Mouse (Mus musculus) lung, postnatal 10 days (tissue): ENCODE measurements around the gene Dcst1.
A peak's percentile ranks its signal among the peaks of the same experiment; 100 is the strongest.

Experiments used
- DNase-seq: peaks from one replicate; pipeline ENCODE4 v3.0.0; 2021

Dcst1 gene

GRCm38 (mm10) chr3:89330948-89331347 is 34.1 kb downstream of the Dcst1 start:
- no peak for DNase-seq

GRCm38 (mm10) chr3:89330346-89330745 is 34.7 kb downstream of the Dcst1 start:
- no peak for DNase-seq

- no peak for DNase-seq
Measured at GRCm38 (mm10) chr3:89328623-89329022, 36.4 kb downstream of the Dcst1 start.

GRCm38 (mm10) chr3:89327371-89327870 is 37.6 kb downstream of the Dcst1 start:
- no peak for DNase-seq

DNA sequence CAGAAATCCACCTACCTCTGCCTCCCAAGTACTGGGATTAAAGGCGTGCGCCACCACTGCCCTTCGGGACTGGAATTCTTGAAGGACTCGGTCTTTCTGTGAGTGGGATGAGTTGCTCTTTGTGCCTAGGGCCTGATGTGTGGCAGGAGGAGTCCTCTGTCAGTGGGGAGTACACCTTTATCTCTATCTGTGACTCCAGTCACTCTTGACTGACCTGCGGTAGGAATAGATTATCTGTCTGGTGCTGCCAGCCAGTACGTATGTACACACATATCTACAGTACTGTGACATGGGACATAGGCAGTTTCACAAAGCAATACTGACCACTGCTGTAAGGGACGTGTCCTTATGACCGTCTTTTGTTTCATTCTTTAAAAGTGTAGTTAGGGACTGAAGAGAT is 39.2 kb downstream of the Dcst1 start:
- DNase-seq = no peak

DNA sequence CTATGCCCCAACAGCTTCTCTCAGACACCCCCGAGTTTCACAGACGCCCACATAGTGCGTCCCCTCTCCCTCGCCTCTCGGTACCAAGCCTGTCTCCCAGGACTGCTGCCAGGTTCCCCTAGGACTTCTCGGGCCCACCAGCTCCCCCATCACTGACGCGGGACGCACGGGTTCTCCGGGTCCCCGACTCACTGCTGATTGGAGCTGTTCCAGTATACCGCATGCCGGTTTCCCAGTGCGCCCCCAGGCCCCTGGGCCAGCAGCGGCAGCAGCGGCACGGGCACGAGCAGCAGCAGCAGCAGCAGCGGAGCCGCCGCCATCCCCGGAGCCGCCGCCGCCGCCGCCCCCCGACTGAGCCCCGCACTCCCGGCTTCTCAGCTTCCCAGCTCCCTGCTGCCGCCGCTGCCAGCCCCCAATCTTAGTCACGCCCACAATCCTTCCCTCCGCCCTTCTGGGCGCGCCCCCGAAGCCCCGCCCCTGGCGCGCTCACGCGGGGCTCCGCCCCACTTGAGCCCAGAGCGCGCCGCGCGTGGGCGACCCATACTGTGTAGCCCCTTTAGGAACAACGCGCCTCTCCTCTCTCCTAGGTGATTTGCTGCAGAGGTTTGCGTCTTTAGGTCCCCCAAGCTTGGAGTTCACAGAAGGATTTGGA is 42.4 kb downstream of the Dcst1 start, which contains the start of gene Efna3:
Gene Efna3, minus strand, starts transcription at position 452 of the 652 bp plus-strand sequence.
- DNase-seq = peak; percentile 71

DNA sequence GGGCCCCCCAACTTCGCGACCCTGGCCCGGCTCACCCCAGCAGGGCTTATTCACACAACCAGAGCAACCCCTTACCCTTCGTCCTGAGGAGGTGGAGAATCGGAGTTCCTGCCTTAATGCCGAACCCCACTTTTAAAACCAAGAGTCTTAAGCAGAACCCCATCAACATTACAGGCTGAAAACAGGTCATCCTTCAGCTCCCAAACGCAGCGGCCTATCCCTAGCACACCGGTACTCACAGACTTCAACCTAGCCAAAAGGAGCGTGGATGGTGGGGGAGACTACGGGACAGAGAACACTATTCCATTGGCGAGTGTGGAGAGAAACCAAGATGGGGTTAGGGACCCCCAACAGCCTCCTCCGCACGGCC is 42.9 kb downstream of the Dcst1 start:
- no peak for DNase-seq

- DNase-seq = no peak
Measured at GRCm38 (mm10) chr3:89321183-89322130, 43.6 kb downstream of the Dcst1 start.

DNA sequence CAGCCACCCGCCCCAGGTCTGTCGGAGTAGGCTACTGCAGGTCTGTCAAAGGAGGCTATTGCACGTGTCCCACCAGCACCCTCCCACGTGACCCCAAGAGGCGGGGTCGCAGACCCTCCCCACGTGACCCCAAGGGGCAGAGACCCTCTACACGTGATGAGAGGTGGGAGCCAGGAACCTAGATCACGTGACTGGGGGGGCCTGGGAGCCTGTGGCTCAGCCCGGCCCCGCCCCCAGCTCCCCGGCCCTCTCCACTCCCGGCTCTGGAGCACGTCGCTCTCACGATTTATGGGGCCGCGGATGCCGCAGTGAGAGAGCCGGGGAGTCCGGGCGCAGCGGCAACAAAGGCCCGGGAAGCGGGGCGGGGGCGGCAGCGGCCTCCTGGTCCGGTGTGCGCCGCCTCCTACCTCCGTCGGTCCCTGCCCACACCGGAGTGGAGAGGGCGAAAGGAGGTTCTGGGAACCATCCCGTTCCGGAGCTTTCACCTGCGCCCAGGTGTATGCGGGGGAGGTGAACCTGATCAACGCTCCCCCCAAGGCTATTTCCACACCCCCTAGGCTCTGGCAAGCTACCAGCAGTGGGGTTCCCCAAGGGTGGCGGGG is 44.4 kb downstream of the Dcst1 start:
- no peak for DNase-seq

DNA sequence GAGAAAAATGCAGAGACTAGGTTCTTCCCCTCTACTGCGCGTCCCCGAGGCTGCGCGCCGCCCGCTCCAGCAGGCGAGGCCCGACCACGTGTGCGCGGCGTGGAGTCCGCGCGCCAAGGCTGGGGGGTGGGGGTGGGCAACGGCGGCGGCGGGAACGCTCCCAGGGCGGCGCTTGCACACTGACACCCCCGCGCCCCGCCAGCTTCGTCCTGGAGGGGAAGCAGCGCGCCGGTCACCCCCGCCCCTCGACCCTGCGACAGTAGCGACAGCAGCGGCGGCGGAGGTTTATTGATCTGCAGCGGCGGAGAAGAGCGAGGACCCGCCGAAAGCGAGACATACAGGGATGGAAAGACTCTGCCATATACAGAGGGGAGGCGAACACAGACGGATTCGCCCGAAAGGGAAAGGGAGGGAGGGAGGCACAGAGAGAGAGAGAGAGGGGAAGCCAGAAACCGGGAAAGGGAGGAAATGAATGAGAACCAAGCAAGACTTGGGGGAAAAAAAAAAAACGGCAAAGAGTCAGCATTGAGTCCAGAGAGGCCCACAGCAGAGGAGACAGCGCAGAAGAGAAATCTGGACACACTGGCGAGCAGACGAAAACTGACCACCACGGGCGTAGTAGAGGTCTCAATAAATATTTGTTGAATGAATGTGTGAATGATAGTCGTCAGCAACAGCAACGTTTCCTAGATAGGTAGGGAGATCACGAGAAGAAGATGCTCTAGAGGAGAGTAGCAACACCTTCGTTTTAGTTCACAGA is 45.3 kb downstream of the Dcst1 start:
- no peak for DNase-seq

GRCm38 (mm10) chr3:89318971-89319590 is 46.0 kb downstream of the Dcst1 start:
- no peak for DNase-seq

DNA sequence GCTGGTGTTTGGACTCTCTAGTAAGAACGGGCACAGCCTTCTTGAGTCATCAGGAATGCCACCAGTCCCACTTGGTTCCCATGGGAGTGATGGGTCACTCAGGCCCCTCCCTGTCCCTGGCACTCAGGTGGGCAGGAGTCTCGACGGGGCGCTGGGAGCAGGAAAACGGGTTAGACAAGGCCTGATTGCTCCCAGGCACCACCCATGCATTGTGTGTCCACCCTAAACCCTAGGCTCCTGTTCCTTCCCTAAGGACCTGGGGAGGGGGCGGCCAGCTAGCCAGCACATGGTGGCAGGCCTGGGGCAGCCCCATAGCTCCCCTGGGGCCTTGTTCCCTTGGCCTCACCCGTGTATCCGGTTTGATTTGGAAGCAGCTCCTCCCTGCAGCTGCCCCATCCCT is 46.7 kb downstream of the Dcst1 start:
- no peak for DNase-seq

GRCm38 (mm10) chr3:89317246-89317645 is 47.8 kb downstream of the Dcst1 start:
- DNase-seq = no peak

DNA sequence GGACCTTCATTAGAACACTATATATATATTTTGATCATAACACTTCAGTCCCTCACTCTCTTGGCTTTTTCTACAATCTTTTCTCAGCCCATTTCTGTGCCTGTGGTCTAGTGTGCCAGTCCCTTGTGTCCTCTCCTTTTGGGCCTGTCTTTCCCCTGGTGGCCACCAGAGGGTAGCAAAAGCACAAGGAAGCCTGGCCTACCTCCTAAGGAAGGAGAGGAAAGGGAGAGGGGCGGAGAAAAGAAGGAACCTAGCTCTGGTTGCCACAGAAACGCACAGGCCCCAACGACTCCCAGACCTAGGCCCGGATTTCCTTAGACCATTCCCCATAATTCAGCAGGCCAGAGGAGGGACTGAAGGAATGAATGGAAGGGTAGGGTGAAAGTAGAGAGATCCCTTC is 48.2 kb downstream of the Dcst1 start:
- DNase-seq = peak; percentile 93

DNA sequence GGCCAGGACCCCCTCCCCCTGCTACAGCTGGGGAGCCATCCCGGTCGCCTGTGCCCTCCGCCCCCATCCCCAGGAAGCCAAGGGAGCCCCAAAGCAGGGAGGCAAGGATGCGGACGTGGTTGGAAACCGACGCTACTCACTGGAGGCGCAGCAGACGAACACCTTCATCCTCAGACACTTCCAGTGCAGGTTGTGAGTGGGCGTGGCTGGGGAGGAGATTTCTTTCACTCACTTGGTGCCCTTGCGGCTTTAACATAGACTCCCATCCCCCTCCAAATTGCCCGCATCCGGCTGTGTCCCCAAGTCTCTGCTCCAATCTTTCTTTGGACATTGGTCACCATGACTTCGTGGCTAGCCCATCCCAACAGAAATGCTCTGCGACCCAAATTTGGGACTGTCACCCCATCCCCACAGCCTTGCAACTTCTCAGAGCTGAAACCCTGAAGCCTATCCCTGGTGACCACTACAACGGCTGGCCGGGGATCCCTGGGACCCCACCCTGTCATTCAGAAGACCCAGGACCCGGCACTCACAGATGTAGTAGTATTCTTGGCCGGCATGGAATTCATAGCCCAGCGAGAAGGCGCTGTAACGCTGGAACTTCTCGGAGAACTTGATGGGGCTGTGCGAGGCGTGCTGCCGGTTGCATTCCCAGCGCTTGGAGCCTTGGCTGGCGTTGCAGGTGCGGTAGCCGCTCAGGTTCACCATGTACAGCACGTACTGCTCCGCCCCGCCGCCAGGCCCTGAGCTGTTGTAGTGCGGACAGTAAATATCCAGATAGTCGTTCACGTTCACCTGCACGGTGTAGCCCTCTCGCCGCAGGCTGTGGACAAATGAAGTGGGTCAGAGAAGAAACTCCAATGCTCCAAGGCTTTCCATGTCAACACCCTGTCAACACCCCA is 48.9 kb downstream of the Dcst1 start:
- no peak for DNase-seq

DNA sequence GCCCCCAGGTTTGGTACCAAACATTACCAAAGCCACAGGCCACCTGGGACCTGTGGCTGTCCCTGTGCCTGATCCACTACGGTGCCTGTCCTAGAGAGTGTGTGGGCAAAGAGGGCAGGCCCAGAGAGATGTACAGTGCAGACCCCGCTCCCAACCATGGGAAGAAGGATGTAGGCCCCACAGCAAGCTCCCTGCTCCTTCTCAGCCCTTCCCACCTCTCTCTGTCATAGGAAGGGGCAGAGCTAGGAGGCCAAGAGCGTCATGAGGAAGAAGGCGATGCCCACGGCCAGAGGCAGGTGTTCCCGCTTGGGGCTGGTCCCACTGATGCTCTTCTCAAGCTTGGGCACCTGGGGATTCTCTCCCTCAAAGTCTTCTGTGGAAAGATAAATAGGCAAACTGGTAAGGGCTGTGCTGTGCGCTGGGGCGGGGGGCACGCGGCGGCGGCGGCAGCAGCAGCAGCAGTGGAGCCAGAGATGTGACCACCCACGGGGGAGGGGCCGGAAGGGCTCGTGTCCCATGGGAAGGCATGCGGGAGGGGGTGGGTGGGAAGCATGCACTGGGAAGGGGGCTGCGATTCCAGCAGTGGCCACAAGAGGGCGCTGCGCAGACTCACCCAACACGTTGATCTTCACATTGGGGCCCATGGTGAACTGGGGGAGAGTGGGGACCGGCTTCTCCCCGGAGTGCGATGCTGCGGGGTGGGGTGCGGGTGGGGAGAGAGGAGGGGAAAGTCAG is 49.7 kb downstream of the Dcst1 start:
- peak; percentile 93 for DNase-seq

DNA sequence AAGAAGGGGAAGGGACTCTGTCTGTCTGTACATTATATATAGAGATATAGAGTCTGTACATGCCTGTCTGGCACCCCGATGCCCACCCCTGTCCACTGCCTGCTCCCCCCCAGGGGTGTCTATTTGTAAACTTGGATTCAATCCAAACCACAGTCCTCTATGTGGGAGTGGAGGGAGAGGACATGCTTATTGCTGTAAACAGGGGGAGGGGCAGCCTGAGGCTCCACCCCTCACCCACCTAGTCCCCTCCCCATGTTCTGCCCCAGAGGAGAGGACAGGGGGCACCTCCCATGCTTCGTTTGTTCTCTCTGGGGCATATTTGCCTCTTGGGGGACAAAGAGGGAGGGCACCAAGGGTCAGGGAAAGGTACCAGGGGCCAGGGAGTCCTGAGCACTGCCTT is 50.3 kb downstream of the Dcst1 start:
- peak; percentile 59 for DNase-seq

DNA sequence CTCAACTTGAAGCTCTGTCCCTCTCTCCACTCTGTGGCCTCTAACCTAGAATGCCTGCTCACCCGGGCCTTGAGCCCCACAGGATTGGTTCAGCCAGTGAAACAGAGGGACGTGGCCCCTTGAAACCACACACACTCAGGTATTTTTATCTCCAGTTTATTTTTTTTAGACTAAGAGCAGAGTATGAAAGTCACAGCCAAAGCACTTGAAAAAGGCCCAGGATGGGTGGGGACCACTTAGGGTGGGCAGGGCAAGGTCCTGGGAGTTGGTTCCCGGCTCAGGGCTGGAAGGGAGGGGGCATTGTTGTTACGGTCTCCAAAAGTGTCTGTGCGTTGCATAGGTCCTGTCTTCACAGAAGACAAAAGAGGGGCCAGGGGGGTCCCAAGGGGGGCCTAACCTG is 50.7 kb downstream of the Dcst1 start:
- DNase-seq = peak; percentile 75

- peak; percentile 83 for DNase-seq
Measured at GRCm38 (mm10) chr3:89308089-89308488, 57.0 kb downstream of the Dcst1 start.

DNA sequence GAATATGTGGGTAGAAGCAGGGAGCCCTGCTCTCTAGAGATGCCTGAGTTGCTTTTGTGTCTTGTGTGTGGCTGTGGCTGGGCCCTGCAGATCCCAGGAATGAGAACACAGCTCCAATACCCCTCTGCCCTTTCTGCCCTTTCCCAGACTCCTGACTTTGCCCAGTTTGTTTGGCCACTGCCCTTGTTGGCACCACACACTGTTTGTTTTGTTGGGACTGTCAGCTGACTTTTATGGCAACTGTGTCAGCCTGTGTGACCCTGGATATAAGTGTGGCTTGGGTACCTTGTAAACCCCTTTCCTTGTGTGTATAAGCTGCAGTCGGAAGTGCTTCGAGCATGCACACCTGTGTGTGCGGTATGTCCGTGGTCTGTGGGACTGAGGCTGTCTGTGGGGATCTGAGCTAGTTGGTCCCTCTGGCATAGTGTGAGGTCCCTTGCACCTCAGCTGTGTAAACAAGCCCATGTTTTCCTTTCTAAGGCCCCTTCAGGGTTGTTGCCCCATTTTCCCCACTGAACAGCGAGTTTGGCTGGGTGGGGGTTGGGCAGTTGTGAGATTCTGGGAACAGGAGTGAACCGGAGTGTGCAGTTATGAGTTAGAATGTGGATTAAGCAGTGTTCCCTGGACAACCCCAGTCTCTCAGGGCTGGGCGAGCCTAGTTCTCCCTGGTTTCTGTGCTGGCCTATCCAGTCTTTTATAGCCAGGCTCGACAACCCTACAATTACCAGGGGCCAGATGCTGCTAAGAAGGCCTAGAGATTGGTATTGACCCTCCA is 59.3 kb downstream of the Dcst1 start:
- no peak for DNase-seq
